Mouse (Mus musculus) G1E (cell line): ENCODE data around the gene Serpini1. TPM values are rescaled to one million over a fixed set of nuclear protein-coding genes. Genes with fewer than 3 reads are reported as not detected.

Experiments used
- ATAC-seq: 2 replicates; pipeline ENCODE4 v1.8.0; 2016; ENCODE audit warnings: mild to moderate bottlenecking; ENCODE audit not compliant: insufficient number of reproducible peaks, poor library complexity, low FRiP score, severe bottlenecking; ENCODE audit errors: extremely low read depth
- DNase-seq: peaks from one replicate; pipeline ENCODE4 v3.0.0; 2012; ENCODE audit warnings: low spot score
- H3K27me3 ChIP-seq: 2 replicates; pipeline ENCODE4 v1.6.1; 2012; ENCODE audit warnings: mild to moderate bottlenecking, low read length, inconsistent platforms; ENCODE audit not compliant: insufficient read depth
- H3K36me3 ChIP-seq: replicated peaks from 2 replicates; pipeline ENCODE3; 2012; ENCODE audit warnings: mild to moderate bottlenecking, inconsistent platforms
- H3K4me1 ChIP-seq: 2 replicates; pipeline ENCODE4 v1.6.1; 2012; ENCODE audit warnings: low read depth, low read length, inconsistent platforms, mixed read lengths; ENCODE audit not compliant: insufficient read depth
- H3K4me3 ChIP-seq: 2 replicates; pipeline ENCODE4 v1.5.1; 2012; ENCODE audit warnings: low read depth, mild to moderate bottlenecking, inconsistent platforms, low read length, moderate library complexity, mixed read lengths
- H3K9me3 ChIP-seq: replicated peaks from 2 replicates; pipeline ENCODE4 v1.6.1; 2012; ENCODE audit warnings: inconsistent platforms
- CTCF ChIP-seq: IDR thresholded peaks from 2 replicates; pipeline ENCODE4 v1.5.1; 2012; ENCODE audit warnings: low read depth, low read length, inconsistent platforms, mixed read lengths
- GATA1 ChIP-seq: IDR thresholded peaks from 2 replicates; pipeline ENCODE4 v1.6.1; 2012; ENCODE audit warnings: borderline replicate concordance, low read length, inconsistent platforms, mixed read lengths
- GATA2 ChIP-seq: IDR thresholded peaks from 2 replicates; pipeline ENCODE4 v1.6.1; 2012; ENCODE audit warnings: low read depth, low read length, inconsistent platforms, borderline replicate concordance
- POLR2AphosphoS5 ChIP-seq: IDR thresholded peaks from 2 replicates; pipeline ENCODE4 v1.6.1; 2012; ENCODE audit warnings: low read depth, low read length, inconsistent platforms; ENCODE audit not compliant: insufficient replicate concordance
- TAL1 ChIP-seq: conservative IDR thresholded peaks from 2 replicates; pipeline ENCODE4 v1.6.1; 2012; ENCODE audit warnings: low read depth, low read length, inconsistent platforms, mixed read lengths
- polyA plus RNA-seq: library from polyadenylated mRNA; stranded (reverse); fragments of >175 nt; gene quantifications from 2 replicates; pipeline ENCODE4 v1.2.3, GENCODE M21; 2012
- total RNA-seq, 2 experiments: library from RNA; stranded (forward) in 1 of 2; stranded (reverse) in 1 of 2; fragments of 200-1000 nt in 1 of 2; fragments of >200 nt in 1 of 2; fragmentation: Nextera tagmentation in 1 of 2; gene quantifications; 2 replicates each; pipeline ENCODE4 v1.2.3; 2014 to 2017

The Serpini1 gene
- total and polyA plus RNA-seq, 3 experiments, result 0.55 TPM; not detected in 2

GRCm38 (mm10) chr3:75687187-75687825 lies 130.0 kb downstream of the Serpini1 start:
- Histone ChIP-seq H3K9me3 (no peaks in the 10 kb centered on the region), H3K36me3 (no peaks in the 10 kb centered on the region), H3K4me1 (no peaks in the 10 kb centered on the region), H3K4me3 (no peak overlapping the region), H3K27me3 (no peaks in the 10 kb centered on the region)
- DNase-seq (no peak), ATAC-seq (no peak)
- TF ChIP-seq GATA1 (no peak), CTCF (no peak), GATA2 (no peak), POLR2AphosphoS5 (no peak), TAL1 (no peak)

GRCm38 (mm10) chr3:75690321-75690720 lies 133.0 kb downstream of the Serpini1 start:
- no peak overlapping the region for H3K4me3 ChIP-seq
- ATAC-seq (no peak), DNase-seq (no peak)
- H3K9me3 ChIP-seq, result no peaks in the 10 kb centered on the region
- TF ChIP-seq GATA2 (no peak), CTCF (no peak), TAL1 (no peak), POLR2AphosphoS5 (no peak), GATA1 (no peak)
- H3K27me3 ChIP-seq, result no peaks in the 10 kb centered on the region
- no peaks in the 10 kb centered on the region for H3K4me1 ChIP-seq
- H3K36me3 ChIP-seq, result no peaks in the 10 kb centered on the region

GRCm38 (mm10) chr3:75692088-75692487 lies 134.7 kb downstream of the Serpini1 start:
- Histone ChIP-seq H3K4me3 (no peak overlapping the region), H3K9me3 (no peaks in the 10 kb centered on the region), H3K4me1 (no peaks in the 10 kb centered on the region), H3K27me3 (no peaks in the 10 kb centered on the region), H3K36me3 (no peaks in the 10 kb centered on the region)
- DNase-seq (no peak), ATAC-seq (peak; percentile 22; the same call in 1 of the 2 replicates)
- TF ChIP-seq GATA2 (no peak), CTCF (no peak), TAL1 (no peak), GATA1 (no peak), POLR2AphosphoS5 (no peak)

Other genes starting within 250 kb of the Serpini1 start
- not detected in 2 replicates for gene Wdr49, start 75.4 kb upstream of the Serpini1 start, total RNA-seq (2014; fragmentation: Nextera tagmentation)
- 0.44 TPM in 1 of 2 replicates, not detected in the other for gene Wdr49, start 75.4 kb upstream of the Serpini1 start, total RNA-seq (2017)
- not detected in 2 replicates for gene Wdr49, start 75.4 kb upstream of the Serpini1 start, polyA plus RNA-seq
- 29.2 and 30.7 TPM in 2 replicates for gene Pdcd10, start 691 bp upstream of the Serpini1 start, total RNA-seq (2014; fragmentation: Nextera tagmentation)
- 100 and 114 TPM in 2 replicates for gene Pdcd10, start 691 bp upstream of the Serpini1 start, total RNA-seq (2017)
- 1.6 and 3.6 TPM in 2 replicates for gene Pdcd10, start 691 bp upstream of the Serpini1 start, polyA plus RNA-seq
- gene Gm29133, start 190.7 kb downstream of the Serpini1 start, total RNA-seq (2014; fragmentation: Nextera tagmentation), result not detected in 2 replicates
- not detected in 2 replicates for gene Gm29133, start 190.7 kb downstream of the Serpini1 start, total RNA-seq (2017)
- gene Gm29133, start 190.7 kb downstream of the Serpini1 start, polyA plus RNA-seq, result not detected in 2 replicates